Mouse (Mus musculus) liver, adult 2 months (tissue): ENCODE measurements around the gene Dennd2a.

Experiments
- CTCF ChIP-seq: fragments of 200-500 bp; IDR thresholded peaks from 2 replicates; pipeline ENCODE4 v1.5.1; 2011; ENCODE audit warnings: low read depth, low read length, control low read depth
- POLR2A ChIP-seq: fragments of 200-500 bp; IDR thresholded peaks from 2 replicates; pipeline ENCODE4 v1.6.1; 2011; ENCODE audit warnings: low read length, control low read depth; ENCODE audit not compliant: insufficient read depth; ENCODE audit errors: extremely low read depth

- TF ChIP-seq CTCF (peak; percentile 88), POLR2A (no peak)
Measured at GRCm38 (mm10) chr6:39462621-39463538, 94.8 kb downstream of the Dennd2a start.
